Mouse (Mus musculus): ENCODE measurements around the gene Rassf1.

DNA sequence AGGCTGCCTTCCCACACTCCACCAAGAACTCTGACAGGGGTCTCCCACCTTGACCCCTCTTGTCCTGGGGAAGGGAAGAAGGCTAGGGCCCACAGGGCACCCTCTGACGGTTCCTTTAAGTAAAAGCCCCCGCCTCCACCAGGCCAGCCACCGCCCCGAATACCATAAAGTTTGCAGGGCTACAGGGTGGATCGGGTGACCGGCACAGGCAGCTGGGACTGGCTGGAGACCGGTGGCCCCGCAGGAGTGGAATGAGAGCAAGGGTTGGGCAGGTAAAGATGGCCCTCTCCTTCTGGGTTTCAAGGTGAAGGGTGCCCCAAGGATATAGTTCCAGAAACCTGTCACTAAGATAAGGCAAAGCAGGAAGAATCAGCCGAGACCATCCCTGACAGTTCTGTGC is 55.2 kb downstream of the Rassf1 start:
- no peak for TF ChIP-seq GATA1 (IDR thresholded peaks at IDR 0.05; ENCODE audit: borderline replicate concordance, low read length)
- no peak for TF ChIP-seq FLI1 (IDR thresholded peaks at IDR 0.05; ENCODE audit: low read length)

All from megakaryocyte, embryonic 14.5 days (primary cell).